Mouse (Mus musculus): ENCODE data around the gene Phka1.
A peak's percentile ranks its signal among the peaks of the same experiment; 100 is the strongest.
"Not testable (repeated sequence)": the region's sequence is repeated elsewhere in the genome, so short reads cannot be mapped to it uniquely, and the experiment has no call there.

Phka1 gene

DNA sequence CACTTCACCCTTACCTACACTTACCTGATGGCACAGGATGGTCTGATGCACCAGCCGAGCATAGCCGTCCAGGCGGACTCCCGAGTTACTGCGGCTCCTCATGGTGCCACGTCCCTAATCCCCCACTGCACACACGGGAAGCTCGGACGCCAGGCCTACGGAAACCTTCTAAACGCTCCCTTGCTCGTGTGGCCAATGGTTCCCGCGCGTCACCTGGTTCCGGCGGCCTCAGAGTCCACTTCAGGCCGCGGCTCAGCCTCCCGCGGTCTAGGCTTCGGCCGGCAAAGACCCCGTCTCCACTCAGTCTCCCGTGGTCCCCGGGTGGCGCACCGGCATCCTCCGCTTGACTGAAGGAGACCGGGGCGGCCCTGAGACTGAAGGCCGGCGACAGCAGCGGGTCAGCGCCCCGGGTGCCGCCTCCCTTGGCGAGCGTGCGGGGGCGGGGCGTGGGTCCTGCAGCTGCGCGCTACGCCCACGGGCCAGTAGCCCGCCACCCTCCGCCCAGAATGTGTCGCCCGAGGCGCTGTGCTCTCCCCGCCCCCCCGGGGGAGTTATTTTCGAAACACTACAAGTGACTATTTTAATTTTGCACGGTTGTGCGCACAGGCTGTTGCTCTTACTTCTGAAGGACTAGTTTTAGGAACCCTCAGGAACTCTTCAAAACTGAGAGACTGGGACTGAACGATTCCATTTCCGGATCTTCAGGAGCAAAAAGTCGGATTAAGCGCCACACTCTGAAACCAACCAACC is at the start of gene Phka1:
TSS of gene Phka1 (minus strand) at position 424 of the 750 bp plus-strand sequence.
- DNase-seq (ENCODE audit: low spot score) = peak; percentile 81

DNA sequence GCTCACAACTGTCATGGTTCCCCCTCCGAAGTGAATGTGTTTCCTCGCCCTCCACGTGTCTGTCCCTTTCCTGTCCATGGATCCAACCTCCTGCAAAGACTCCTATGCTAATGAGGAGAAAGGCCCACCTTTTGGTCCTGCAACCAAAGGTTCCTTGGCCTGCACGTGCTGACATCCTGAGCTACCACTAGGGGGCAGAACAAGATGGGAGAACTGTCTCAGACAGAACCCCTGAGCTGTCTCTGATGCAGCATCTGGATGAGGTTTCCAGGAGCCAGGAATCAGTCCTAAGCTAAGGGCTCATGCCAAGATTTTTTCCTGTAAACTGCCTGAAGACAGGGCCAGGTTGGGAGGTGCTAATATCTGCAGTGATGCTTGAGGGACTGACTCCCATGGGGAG is 45.2 kb upstream of the Phka1 start:
- peak; percentile 20 for DNase-seq (ENCODE audit: low spot score)

GRCm38 (mm10) chrX:102686872-102687271 is 42.8 kb upstream of the Phka1 start, which contains the start of gene Gm3880:
TSS of gene Gm3880 (minus strand) at chrX:102686972.
- DNase-seq (ENCODE audit: low spot score) = not testable (repeated sequence)

- not testable (repeated sequence) for DNase-seq (ENCODE audit: low spot score)
These were observed 40.7 kb upstream of the Phka1 start for GRCm38 (mm10) chrX:102684706-102685105.

DNA sequence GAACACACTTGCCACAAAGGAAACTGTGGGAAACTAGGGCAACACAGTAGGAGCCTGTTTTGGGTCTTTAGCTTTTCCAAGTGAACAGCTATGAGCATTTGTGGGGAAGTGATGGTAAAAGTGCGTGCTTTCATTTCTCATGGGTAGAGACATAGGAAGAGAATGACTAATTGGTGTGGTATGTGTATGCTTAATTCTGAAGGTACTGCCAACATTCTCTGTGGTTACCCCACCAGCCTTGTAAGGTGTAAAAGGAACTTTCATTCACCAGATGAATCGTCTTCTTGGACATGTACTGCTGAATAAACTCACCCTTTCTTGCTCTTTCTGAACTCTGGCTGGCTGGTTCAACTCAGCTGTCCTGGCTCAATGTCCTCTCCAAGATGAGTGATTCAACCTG is 22.6 kb upstream of the Phka1 start:
- no peak for DNase-seq (ENCODE audit: low spot score)

DNA sequence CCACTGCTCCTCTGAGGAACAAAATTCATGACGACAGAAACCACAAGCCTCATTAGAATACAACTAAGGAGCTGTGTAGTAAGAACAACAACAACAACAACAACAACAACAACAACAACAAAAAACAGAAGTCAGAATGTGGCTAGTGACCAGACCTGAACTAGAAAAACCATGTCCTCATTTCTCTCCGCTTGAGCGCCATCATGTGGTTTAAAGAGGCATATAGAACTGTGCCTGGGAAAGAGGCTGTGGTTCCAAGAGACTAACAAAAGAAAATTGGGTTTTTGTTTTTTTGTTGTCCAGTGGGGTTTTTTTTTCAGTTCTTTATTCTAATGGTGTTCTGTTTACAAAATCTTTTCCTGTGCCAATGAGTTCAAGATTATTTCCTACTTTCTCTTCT is 16.7 kb upstream of the Phka1 start:
- DNase-seq (ENCODE audit: low spot score) = peak; percentile 8

DNA sequence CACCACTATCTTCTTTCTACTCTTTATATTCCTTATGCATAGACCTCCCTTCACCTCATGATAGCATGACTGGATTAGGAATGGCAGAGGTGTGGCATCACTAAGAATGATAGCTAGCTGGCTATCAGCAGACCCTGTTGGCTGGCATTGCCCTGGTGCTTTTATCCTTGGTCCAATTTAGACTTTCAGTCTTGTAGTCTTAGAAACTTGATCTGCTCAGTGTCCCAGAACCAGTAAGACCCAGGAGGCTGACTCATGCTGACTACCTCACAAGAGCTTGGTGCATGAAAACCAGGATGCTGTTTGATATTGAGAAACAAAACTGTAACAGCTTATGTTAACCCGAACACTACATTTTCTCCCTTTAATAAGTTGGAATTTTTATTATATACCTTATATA is 1.6 kb upstream of the Phka1 start:
- DNase-seq (ENCODE audit: low spot score) = no peak

GRCm38 (mm10) chrX:102645146-102645545 is 1.1 kb upstream of the Phka1 start:
- DNase-seq (ENCODE audit: low spot score) = no peak

DNA sequence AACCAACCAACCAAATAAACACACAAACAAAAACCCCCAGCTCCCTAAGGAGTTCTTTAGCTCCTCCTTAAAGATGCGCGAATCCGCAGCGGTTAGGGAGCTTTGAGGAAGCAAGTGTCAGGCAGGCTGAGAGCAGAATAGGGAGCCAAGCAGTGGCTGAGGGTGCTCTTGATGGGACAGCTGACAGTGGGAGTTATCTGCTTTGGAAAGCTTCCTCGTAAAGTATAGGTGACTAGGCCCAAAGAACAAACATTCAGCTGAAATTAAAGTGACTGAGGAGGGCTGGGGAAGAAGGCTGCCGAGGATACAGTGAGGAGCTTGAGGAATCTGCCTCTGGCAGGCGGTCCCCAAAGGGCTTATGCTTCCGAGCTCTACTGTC is 516 bp upstream of the Phka1 start:
- peak; percentile 5 for DNase-seq (ENCODE audit: low spot score)

DNA sequence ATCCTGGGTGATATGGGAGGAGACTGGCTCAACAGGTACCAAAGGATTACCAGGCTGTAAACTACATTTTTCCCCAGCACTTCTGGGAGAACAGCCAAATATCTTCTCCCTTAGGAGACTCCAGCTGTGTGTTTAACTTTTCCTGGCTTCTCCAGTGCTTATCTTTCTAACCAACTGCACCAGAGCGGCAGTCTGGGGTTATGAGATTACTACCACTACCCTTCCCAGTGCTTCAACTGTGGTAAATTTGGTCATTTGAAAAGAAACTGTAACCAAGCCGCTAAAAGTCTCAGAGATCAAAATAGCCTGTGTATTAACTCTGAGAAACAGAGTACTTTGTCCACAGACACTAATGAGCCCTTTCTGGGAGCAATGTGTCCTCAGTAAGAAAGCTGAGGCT is 42.8 kb downstream of the Phka1 start:
- no peak for DNase-seq (ENCODE audit: low spot score)

DNA sequence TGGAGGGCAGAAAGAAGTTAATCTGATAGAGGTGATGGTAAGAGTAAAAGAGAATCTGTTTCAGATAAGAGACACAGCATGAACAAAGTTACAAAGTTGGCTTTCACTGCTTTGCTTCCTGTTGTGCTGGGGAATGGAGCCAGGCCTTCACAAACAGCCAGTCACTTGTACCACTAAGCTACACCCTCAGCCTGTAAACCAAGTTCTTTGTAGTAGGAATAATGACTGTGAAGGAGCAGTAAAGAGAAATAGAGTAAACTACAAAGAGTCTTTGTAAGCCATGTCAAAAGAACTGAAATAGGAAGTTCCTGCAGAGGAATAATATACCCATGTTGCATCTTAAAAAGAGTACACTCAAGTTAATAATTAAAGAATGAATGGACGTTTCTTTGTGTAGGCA is 55.5 kb downstream of the Phka1 start:
- DNase-seq (ENCODE audit: low spot score) = no peak

- peak; percentile 36 for DNase-seq (ENCODE audit: low spot score)
These were observed 72.9 kb downstream of the Phka1 start for GRCm38 (mm10) chrX:102571186-102571585.

- DNase-seq (ENCODE audit: low spot score) = no peak
These were observed 87.1 kb downstream of the Phka1 start for GRCm38 (mm10) chrX:102556906-102557305.

GRCm38 (mm10) chrX:102509205-102509604 is 134.8 kb downstream of the Phka1 start:
- DNase-seq (ENCODE audit: low spot score) = no peak

GRCm38 (mm10) chrX:102504644-102505481 is 139.2 kb downstream of the Phka1 start, which contains the start of gene Hdac8:
TSS of gene Hdac8 (minus strand) at chrX:102505359.
- peak; percentile 35 for DNase-seq (ENCODE audit: low spot score)

DNA sequence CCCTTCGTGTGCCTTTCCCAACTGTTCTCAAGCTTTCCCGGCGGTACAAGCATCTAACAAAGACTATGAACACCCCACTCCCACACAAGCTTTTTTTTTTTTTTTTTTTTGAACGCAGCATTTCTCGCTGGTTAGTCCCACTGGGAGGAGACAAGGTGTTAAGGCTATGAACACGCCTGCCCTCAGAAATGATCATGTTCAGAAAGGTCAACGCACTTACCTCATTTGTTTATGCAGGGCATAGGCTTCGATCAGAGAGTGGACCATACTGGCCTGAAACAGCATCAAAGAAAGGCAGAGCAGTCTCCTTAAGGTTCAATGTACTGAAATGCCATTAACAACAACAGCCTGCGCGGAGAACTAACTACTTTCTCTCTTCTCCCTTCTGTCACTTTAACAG is 139.9 kb downstream of the Phka1 start:
- no peak for DNase-seq (ENCODE audit: low spot score)

- no peak for DNase-seq (ENCODE audit: low spot score)
These were observed 149.9 kb downstream of the Phka1 start for GRCm38 (mm10) chrX:102493992-102494730.

- DNase-seq (ENCODE audit: low spot score) = no peak
These were observed 158.5 kb downstream of the Phka1 start for GRCm38 (mm10) chrX:102485575-102485974.

DNA sequence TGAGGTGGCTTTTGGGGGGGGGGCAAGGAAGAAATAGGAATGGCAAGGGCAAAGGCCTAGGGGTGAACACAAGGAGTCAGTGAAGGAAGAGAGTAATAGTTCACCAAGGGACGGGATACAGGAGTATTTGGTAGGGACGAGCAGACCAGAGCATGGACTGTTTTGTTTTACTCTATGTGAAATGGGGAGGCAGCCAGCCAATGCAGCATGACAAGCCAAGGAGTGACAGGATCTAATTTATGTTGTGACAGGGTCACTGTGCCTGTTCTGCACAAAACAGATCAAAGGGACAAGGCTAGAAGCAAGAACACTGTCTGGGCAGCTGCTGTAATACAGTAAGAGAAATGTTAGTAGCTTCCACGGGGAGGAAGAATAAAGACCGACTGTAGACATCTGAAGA is 164.4 kb downstream of the Phka1 start:
- no peak for DNase-seq (ENCODE audit: low spot score)

- peak; percentile 7 for DNase-seq (ENCODE audit: low spot score)
These were observed 165.1 kb downstream of the Phka1 start for GRCm38 (mm10) chrX:102478965-102479364.

DNA sequence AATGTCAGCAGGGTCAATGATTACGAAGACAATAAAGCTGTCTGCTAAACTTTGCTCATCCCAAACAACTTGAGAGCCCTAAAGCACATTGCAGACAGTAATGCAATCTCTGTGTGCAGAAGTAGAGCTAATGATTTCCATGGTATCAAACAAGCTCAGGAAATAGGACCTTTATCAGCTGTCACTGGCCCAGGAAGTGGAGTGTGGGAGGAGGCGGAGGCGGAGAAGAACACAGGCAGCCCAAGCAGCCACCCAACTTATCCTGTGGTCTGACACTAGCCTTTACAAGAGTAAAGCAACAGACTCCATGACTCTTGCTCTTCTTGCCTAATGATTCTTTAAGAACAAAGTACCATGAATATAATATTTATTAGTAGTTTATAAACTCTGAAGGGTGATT is 165.6 kb downstream of the Phka1 start:
- DNase-seq (ENCODE audit: low spot score) = no peak

GRCm38 (mm10) chrX:102476784-102477183 is 167.3 kb downstream of the Phka1 start:
- peak; percentile 63 for DNase-seq (ENCODE audit: low spot score)

Data from urinary bladder, postnatal 14 days (tissue).